Mouse (Mus musculus): ENCODE results near the gene Tifa.

DNA sequence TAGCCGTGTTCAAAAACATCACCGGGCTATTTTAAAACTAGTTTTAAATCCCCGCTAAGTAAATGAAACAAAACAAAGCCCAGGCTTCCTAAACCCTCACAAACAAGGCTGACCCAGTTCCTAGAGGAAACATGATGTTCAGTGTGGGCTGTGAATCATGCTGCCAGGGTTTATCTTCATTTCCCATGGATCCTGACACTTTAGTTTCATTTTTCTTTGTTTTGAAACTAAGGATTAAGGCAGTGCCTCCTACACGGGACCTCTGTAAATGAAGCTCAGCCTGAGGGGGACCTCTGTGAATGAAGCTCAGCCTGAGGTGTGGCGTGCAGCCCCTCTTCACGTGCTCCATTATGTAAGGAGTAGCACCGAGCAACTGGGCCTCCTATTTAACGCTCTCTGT is 13.2 kb downstream of the Tifa start:
- no peak for TF ChIP-seq CTCF (IDR thresholded peaks at IDR 0.05)
- no peak for TF ChIP-seq POLR2A (IDR thresholded peaks at IDR 0.05; ENCODE audit: insufficient read depth, low read depth, low read length)

All from heart, adult 2 months (tissue).